Mouse (Mus musculus): ENCODE measurements around the gene Gm13889. TPM values are rescaled to one million over a fixed set of nuclear protein-coding genes. Genes with fewer than 3 reads are reported as not detected.
A peak's percentile ranks its signal among the peaks of the same experiment; 100 is the strongest.

Gm13889 gene
- polyA plus RNA-seq, 1 experiment, result 12.3 TPM

GRCm38 (mm10) chr2:93991336-93991735 is 34.3 kb upstream of the Gm13889 start:
- H3K4me3 ChIP-seq (ENCODE audit: extremely low read depth, insufficient read depth, insufficient read length), result no peak overlapping the region
- no peaks in the 10 kb centered on the region for H3K27me3 ChIP-seq (ENCODE audit: control insufficient read depth, insufficient read depth, low read length)
- H3K36me3 ChIP-seq (ENCODE audit: control insufficient read depth, insufficient read depth, low read length), result peaks cover 45% of the 10 kb centered on the region
- no peak for TF ChIP-seq POLR2A (IDR thresholded peaks at IDR 0.05; ENCODE audit: low read depth, low read length)
- TF ChIP-seq CTCF (IDR thresholded peaks at IDR 0.05; ENCODE audit: extremely low read depth, insufficient read depth, insufficient read length, insufficient replicate concordance), result no peak
- DNase-seq (ENCODE audit: low read depth in 1 of 2, low spot score in 2 of 2), result no peak
- no peak overlapping the region for H3K27ac ChIP-seq (ENCODE audit: insufficient read depth, low read length)
- 91% methylated on average over 3 of the region's 3 CpGs for WGBS
- H3K4me1 ChIP-seq (ENCODE audit: control insufficient read depth, insufficient read depth, insufficient read length), result no peaks in the 10 kb centered on the region

- no peak overlapping the region for H3K27ac ChIP-seq (ENCODE audit: insufficient read depth, low read length)
- 76% methylated on average over 2 of the region's 2 CpGs for WGBS
- no peaks in the 10 kb centered on the region for H3K4me1 ChIP-seq (ENCODE audit: control insufficient read depth, insufficient read depth, insufficient read length)
- no peaks in the 10 kb centered on the region for H3K27me3 ChIP-seq (ENCODE audit: control insufficient read depth, insufficient read depth, low read length)
- peaks cover 32% of the 10 kb centered on the region for H3K36me3 ChIP-seq (ENCODE audit: control insufficient read depth, insufficient read depth, low read length)
- no peak for TF ChIP-seq CTCF (IDR thresholded peaks at IDR 0.05; ENCODE audit: extremely low read depth, insufficient read depth, insufficient read length, insufficient replicate concordance)
- TF ChIP-seq POLR2A (IDR thresholded peaks at IDR 0.05; ENCODE audit: low read depth, low read length), result no peak
- no peak for DNase-seq (ENCODE audit: low read depth in 1 of 2, low spot score in 2 of 2)
- H3K4me3 ChIP-seq (ENCODE audit: extremely low read depth, insufficient read depth, insufficient read length), result no peak overlapping the region
Measured at GRCm38 (mm10) chr2:93988440-93988839, 31.4 kb upstream of the Gm13889 start.

- Histone ChIP-seq H3K36me3 (ENCODE audit: control insufficient read depth, insufficient read depth, low read length) (peaks cover 17% of the 10 kb centered on the region), H3K27me3 (ENCODE audit: control insufficient read depth, insufficient read depth, low read length) (no peaks in the 10 kb centered on the region), H3K4me1 (ENCODE audit: control insufficient read depth, insufficient read depth, insufficient read length) (no peaks in the 10 kb centered on the region), H3K27ac (ENCODE audit: insufficient read depth, low read length) (no peak overlapping the region), H3K4me3 (ENCODE audit: extremely low read depth, insufficient read depth, insufficient read length) (no peak overlapping the region)
- no peak for TF ChIP-seq CTCF (IDR thresholded peaks at IDR 0.05; ENCODE audit: extremely low read depth, insufficient read depth, insufficient read length, insufficient replicate concordance)
- no peak for TF ChIP-seq POLR2A (IDR thresholded peaks at IDR 0.05; ENCODE audit: low read depth, low read length)
- no peak for DNase-seq (ENCODE audit: low read depth in 1 of 2, low spot score in 2 of 2)
- WGBS, result 90% methylated on average over 4 of the region's 4 CpGs
Measured at GRCm38 (mm10) chr2:93982457-93983235, 25.6 kb upstream of the Gm13889 start.

- TF ChIP-seq POLR2A (IDR thresholded peaks at IDR 0.05; ENCODE audit: low read depth, low read length) (no peak), CTCF (IDR thresholded peaks at IDR 0.05; ENCODE audit: extremely low read depth, insufficient read depth, insufficient read length, insufficient replicate concordance) (no peak)
- Histone ChIP-seq H3K27ac (ENCODE audit: insufficient read depth, low read length) (no peak overlapping the region), H3K27me3 (ENCODE audit: control insufficient read depth, insufficient read depth, low read length) (no peaks in the 10 kb centered on the region), H3K4me3 (ENCODE audit: extremely low read depth, insufficient read depth, insufficient read length) (no peak overlapping the region), H3K4me1 (ENCODE audit: control insufficient read depth, insufficient read depth, insufficient read length) (peaks cover 2% of the 10 kb centered on the region), H3K36me3 (ENCODE audit: control insufficient read depth, insufficient read depth, low read length) (peaks cover 13% of the 10 kb centered on the region)
- WGBS, result 90% methylated on average over 7 of the region's 7 CpGs
- no peak for DNase-seq (ENCODE audit: low read depth in 1 of 2, low spot score in 2 of 2)
Measured at GRCm38 (mm10) chr2:93979249-93980120, 22.5 kb upstream of the Gm13889 start.

- DNase-seq (ENCODE audit: low read depth in 1 of 2, low spot score in 2 of 2), result peak; percentile 15 to 49
- TF ChIP-seq CTCF (IDR thresholded peaks at IDR 0.05; ENCODE audit: extremely low read depth, insufficient read depth, insufficient read length, insufficient replicate concordance) (peak; percentile 12; the same call in 1 of the 2 replicates), POLR2A (IDR thresholded peaks at IDR 0.05; ENCODE audit: low read depth, low read length) (no peak)
- 7% methylated on average over 37 of the region's 37 CpGs for WGBS
- H3K27ac ChIP-seq (ENCODE audit: insufficient read depth, low read length), result no peak overlapping the region
- H3K27me3 ChIP-seq (ENCODE audit: control insufficient read depth, insufficient read depth, low read length), result no peaks in the 10 kb centered on the region
- peaks cover 12% of the 10 kb centered on the region for H3K36me3 ChIP-seq (ENCODE audit: control insufficient read depth, insufficient read depth, low read length)
- H3K4me1 ChIP-seq (ENCODE audit: control insufficient read depth, insufficient read depth, insufficient read length), result peaks cover 2% of the 10 kb centered on the region
- peak overlapping the region; percentile 27; the same call in 1 of the 2 replicates for H3K4me3 ChIP-seq (ENCODE audit: extremely low read depth, insufficient read depth, insufficient read length)
Measured at GRCm38 (mm10) chr2:93976436-93977252, 19.6 kb upstream of the Gm13889 start.

Data from spleen, adult 2 months (tissue).